Mouse (Mus musculus) myocyte (in vitro differentiated cells): ENCODE results near the gene Scube1.

Experiments used
- MAX ChIP-seq: IDR thresholded peaks from one replicate; pipeline ENCODE4 v1.6.1; 2011; ENCODE audit warnings: low read depth, mild to moderate bottlenecking, control low read depth
- MYOD1 ChIP-seq, 3 experiments: IDR thresholded peaks; one replicate each; pipeline ENCODE4 v1.6.1; 2011; ENCODE audit warnings: control low read depth in 2 of 3, low read depth in 2 of 3, mild to moderate bottlenecking in 2 of 3, moderate library complexity in 1 of 3; ENCODE audit not compliant: insufficient read length in 2 of 3, control insufficient read depth in 1 of 3
- POLR2A ChIP-seq: IDR thresholded peaks from one replicate; pipeline ENCODE4 v1.6.1; 2011; ENCODE audit warnings: low read depth, mild to moderate bottlenecking, control low read depth, moderate library complexity; ENCODE audit not compliant: insufficient read length
- REST ChIP-seq: IDR thresholded peaks from one replicate; pipeline ENCODE4 v1.6.1; 2011; ENCODE audit warnings: mild to moderate bottlenecking, control low read depth, moderate library complexity; ENCODE audit not compliant: insufficient read depth, insufficient read length
- TCF12 ChIP-seq: IDR thresholded peaks from one replicate; pipeline ENCODE4 v1.6.1; 2011; ENCODE audit warnings: mild to moderate bottlenecking, control low read depth; ENCODE audit not compliant: poor library complexity, insufficient read depth, severe bottlenecking

GRCm38 (mm10) chr15:83748986-83749385, 24.2 kb upstream of the Scube1 start:
- TF ChIP-seq POLR2A (no peak), MYOD1 (IDR thresholded peaks at IDR 0.05; ENCODE audit: control insufficient read depth in 1 of 3, insufficient read length in 2 of 3, low read depth in 2 of 3) (no peak), REST (no peak), MAX (no peak), TCF12 (no peak)
